Mouse (Mus musculus) embryonic facial prominence, embryonic 10.5 days (tissue): ENCODE measurements at regions not wholly inside any gene's neighbourhood (a gene's known extent, or its start where the extent isn't known, plus 50 kb on each side); places are given as distances from the start of the nearest gene placed in this dataset.

Experiments used
- DNase-seq: peaks from one replicate; pipeline ENCODE4 v3.0.0-alpha.2; 2017; ENCODE audit warnings: low spot score
- H3K27ac ChIP-seq: fragments of 300-500 bp; sonication (generic); replicated peaks from 2 replicates; pipeline ENCODE4 v1.5.1; 2016; ENCODE audit warnings: mild to moderate bottlenecking
- H3K27me3 ChIP-seq: fragments of 300-500 bp; sonication (generic); replicated peaks from 2 replicates; pipeline ENCODE4 v1.6.1; 2016; ENCODE audit warnings: low read depth, mild to moderate bottlenecking; ENCODE audit not compliant: poor library complexity, severe bottlenecking
- H3K36me3 ChIP-seq: fragments of 300-500 bp; sonication (generic); replicated peaks from 2 replicates; pipeline ENCODE4 v1.6.1; 2016; ENCODE audit warnings: mild to moderate bottlenecking, moderate library complexity
- H3K4me1 ChIP-seq: fragments of 300-500 bp; sonication (generic); 2 replicates; pipeline ENCODE4 v1.6.1; 2016
- H3K4me3 ChIP-seq: fragments of 300-500 bp; sonication (generic); 2 replicates; pipeline ENCODE4 v1.5.1; 2016; ENCODE audit warnings: mild to moderate bottlenecking, moderate library complexity
- H3K9me3 ChIP-seq: fragments of 300-500 bp; sonication (generic); 2 replicates; pipeline ENCODE4 v1.6.1; 2016; ENCODE audit warnings: mild to moderate bottlenecking
- WGBS: fragments of 180-500 bp; shearing (Covaris S2); methylation state at CpG from one replicate; pipeline ENCODE4 v1.1.7; 2016; 5-methylcytosine and 5-hydroxymethylcytosine counted together

DNA sequence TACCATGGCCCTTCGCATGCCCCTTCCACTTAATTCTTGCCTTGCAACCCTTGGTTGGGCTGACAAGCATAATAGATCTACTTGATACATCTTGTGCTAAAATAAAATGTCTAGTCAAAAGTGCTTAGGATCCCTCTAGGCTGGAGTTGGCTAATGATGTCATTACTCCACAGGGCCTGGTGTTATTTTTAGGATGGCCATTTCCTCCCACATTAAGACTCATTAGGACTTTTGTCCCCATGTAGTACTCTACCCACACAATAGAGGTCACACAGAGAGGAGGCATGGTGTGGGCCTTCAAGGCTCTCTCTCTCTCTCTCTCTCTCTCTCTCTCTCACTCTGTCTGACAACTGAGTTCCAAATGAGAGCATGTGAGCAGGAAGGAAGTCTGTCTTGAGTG is 60.4 kb upstream of the Cadm1 start:
- Histone ChIP-seq H3K36me3 (no peaks in the 10 kb centered on the region), H3K4me3 (no peak overlapping the region), H3K27ac (no peak overlapping the region), H3K9me3 (no peaks in the 10 kb centered on the region), H3K27me3 (no peaks in the 10 kb centered on the region), H3K4me1 (peaks cover 14% of the 10 kb centered on the region)
- 95% methylated on average over 1 of the region's 1 CpGs for WGBS
- no peak for DNase-seq

DNA sequence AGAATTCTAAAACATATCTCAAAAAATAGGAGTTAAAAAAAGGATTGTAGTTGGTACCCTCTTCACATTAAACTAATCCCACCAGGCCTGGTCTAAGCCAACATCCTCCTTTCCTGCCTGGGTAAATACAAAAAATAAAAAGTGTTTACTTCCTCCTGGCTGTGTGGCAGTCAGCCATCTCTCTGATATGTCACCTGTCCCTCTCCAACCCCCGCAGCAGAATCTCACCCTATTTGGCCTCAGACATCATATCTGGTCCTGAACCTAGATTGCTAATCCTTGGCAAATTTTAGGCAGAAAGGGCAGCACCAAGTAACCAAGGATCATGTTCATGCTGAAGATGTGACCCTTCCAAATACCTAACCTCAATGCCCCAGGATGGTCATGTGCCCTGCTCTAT is 59.2 kb upstream of the Cadm1 start:
- no peaks in the 10 kb centered on the region for H3K36me3 ChIP-seq
- H3K27me3 ChIP-seq: no peaks in the 10 kb centered on the region
- H3K27ac ChIP-seq: no peak overlapping the region
- DNase-seq: no peak
- H3K4me1 ChIP-seq: peaks cover 14% of the 10 kb centered on the region
- H3K9me3 ChIP-seq: no peaks in the 10 kb centered on the region
- H3K4me3 ChIP-seq: no peak overlapping the region
- WGBS: 80% methylated on average over 1 of the region's 1 CpGs

DNA sequence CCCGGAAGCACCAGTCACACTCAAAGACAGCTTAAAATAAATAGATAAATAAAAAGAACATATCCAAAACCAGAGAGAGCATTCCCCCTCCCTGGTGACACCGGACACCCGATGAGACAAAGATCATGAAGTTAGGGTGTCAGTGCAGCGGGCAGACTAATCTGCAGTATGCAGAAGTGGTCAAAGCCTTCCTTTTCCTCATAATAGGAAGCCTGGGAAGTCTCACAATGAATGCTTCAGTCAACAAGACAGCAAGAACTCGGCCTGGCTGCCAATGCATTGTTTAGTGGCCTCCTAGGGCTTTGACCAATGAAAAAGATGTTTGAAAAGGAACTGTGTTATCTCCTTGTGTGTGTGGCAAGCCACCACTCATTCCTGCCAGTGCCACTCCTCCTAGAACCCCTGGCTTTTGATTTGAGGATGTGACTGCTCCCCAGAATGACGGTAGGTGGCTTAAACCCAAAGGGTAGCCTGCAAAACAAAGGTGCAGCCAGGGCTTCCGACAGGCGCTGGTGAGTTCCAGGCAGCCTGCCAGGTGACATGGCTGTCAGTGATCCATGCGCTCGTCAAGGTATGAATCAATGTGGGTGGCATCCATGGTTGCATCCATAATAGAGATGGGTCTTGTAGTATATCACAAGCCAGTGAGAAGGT is 58.1 kb upstream of the Cadm1 start:
- 51% methylated on average over 10 of the region's 10 CpGs for WGBS
- DNase-seq: no peak
- no peaks in the 10 kb centered on the region for H3K9me3 ChIP-seq
- H3K4me3 ChIP-seq: no peak overlapping the region
- H3K27me3 ChIP-seq: no peaks in the 10 kb centered on the region
- H3K27ac ChIP-seq: no peak overlapping the region
- H3K4me1 ChIP-seq: peaks cover 14% of the 10 kb centered on the region
- H3K36me3 ChIP-seq: no peaks in the 10 kb centered on the region

DNA sequence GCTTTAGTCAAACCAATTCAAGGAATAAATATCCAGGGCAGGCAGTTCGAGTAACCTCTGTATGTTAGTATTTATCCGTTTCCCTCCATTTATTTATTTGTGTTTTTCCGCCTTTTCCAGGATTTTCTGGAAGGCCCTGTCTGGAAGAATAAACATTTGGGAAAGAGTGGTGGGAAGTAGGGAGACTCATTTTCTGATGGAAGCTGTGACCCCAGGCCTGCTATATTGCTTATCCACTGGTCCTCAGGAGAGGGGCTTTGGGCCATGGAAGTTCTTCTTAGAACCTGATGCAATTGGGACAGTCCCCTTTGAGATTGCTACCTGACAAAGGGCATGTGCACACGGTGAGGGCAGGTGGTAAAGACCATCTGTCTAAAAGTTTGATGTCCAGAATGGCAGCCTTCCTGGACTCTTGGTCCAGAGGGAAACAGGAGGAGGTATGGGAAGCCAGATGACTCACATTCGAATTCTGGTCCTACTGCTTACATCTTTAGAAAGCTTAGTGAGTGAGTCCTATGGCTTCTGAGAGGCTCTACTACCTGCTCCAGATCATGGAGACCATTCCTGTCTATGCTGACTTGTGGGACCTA is 56.1 kb upstream of the Cadm1 start:
- no peaks in the 10 kb centered on the region for H3K27me3 ChIP-seq
- no peaks in the 10 kb centered on the region for H3K36me3 ChIP-seq
- H3K27ac ChIP-seq: no peak overlapping the region
- 87% methylated on average over 5 of the region's 5 CpGs for WGBS
- DNase-seq: no peak
- H3K4me3 ChIP-seq: no peak overlapping the region
- H3K9me3 ChIP-seq: no peaks in the 10 kb centered on the region
- H3K4me1 ChIP-seq: peaks cover 11% of the 10 kb centered on the region

DNA sequence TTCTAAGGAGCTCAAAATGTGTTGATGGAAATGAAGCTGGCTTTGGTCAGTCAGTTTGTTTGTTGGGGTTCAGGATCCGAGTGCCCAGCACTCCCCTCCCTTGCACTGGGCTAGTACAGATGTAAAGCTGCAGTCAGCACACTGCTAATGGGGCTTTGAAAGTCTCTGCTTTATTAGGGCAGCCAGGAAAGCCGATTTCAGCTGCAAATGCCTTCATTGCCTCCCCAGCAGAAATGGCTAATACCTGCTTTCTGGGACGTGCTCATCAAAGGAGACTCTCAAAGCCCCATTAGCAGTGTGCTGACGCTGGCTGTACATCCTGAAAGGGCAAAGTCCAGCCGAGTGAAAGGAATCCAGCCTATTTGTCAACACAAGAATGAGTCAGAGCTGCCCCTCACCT is 55.2 kb upstream of the Cadm1 start:
- 52% methylated on average over 5 of the region's 5 CpGs for WGBS
- no peak overlapping the region for H3K27ac ChIP-seq
- peaks cover 11% of the 10 kb centered on the region for H3K4me1 ChIP-seq
- no peak overlapping the region for H3K4me3 ChIP-seq
- no peaks in the 10 kb centered on the region for H3K36me3 ChIP-seq
- no peaks in the 10 kb centered on the region for H3K9me3 ChIP-seq
- no peak for DNase-seq
- no peaks in the 10 kb centered on the region; the same call in 1 of the 2 replicates for H3K27me3 ChIP-seq

DNA sequence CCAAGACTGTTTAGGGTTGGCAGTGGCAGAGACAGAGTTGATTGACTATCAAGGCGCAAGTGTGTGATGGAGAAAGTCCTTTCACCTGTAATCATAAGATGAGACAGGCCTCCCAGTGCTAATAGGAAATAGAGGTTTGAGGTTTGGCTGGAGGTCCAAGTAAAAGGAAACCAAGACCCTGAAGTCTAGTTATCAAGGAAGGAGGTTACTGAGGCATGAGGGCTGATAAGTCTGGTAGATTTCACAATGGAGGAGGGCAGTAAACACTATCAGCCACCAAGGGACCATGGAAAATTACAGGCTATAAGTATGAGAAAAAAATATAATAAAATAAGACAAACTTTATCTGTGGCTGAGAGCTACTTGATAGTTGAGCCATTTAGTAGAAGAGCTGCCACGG is 52.1 kb upstream of the Cadm1 start:
- Histone ChIP-seq H3K4me3 (no peak overlapping the region), H3K27me3 (no peaks in the 10 kb centered on the region; the same call in 1 of the 2 replicates), H3K4me1 (no peaks in the 10 kb centered on the region), H3K36me3 (no peaks in the 10 kb centered on the region), H3K27ac (no peak overlapping the region), H3K9me3 (no peaks in the 10 kb centered on the region)
- WGBS: 92% methylated on average over 2 of the region's 2 CpGs
- DNase-seq: no peak
